Mouse (Mus musculus): ENCODE measurements around the gene Dscaml1.

- no peak for TF ChIP-seq EP300 (IDR thresholded peaks at IDR 0.05; ENCODE audit: low read depth in 1 of 2, low read length in 2 of 2)
- no peak for TF ChIP-seq CTCF (IDR thresholded peaks at IDR 0.05 in 2 of 3, conservative IDR thresholded peaks at IDR 0.05 in 1 of 3; ENCODE audit: control insufficient read depth in 1 of 3, insufficient read depth in 1 of 3, low read depth in 2 of 3, low read length in 3 of 3, poor library complexity in 1 of 3, severe bottlenecking in 1 of 3)
- no peak for TF ChIP-seq MYC (IDR thresholded peaks at IDR 0.05; ENCODE audit: low read depth, low read length)
- no peak for TF ChIP-seq ZMIZ1 (IDR thresholded peaks at IDR 0.05; ENCODE audit: low read depth, low read length)
- no peak for TF ChIP-seq TCF12 (IDR thresholded peaks at IDR 0.05; ENCODE audit: low read depth, low read length)
- no peak for TF ChIP-seq ELF1 (IDR thresholded peaks at IDR 0.05; ENCODE audit: low read depth, low read length)
- no peak for TF ChIP-seq POLR2A (IDR thresholded peaks at IDR 0.05; ENCODE audit: control insufficient read depth in 1 of 2, insufficient read depth in 1 of 2, low read depth in 1 of 2, low read length in 2 of 2, poor library complexity in 1 of 2)
Observed at GRCm38 (mm10) chr9:45651810-45652177, 225.4 kb downstream of the Dscaml1 start.
